Mouse (Mus musculus) kidney, adult 2 months (tissue): ENCODE measurements around the gene Egln1.

ENCODE experiments used
- CTCF ChIP-seq: fragments of 200-500 bp; conservative IDR thresholded peaks from 2 replicates; pipeline ENCODE4 v1.5.1; 2011; ENCODE audit warnings: low read depth, mild to moderate bottlenecking, control low read depth, low read length, moderate library complexity, mixed read lengths; ENCODE audit not compliant: insufficient read depth, insufficient read length
- POLR2A ChIP-seq: fragments of 200-500 bp; IDR thresholded peaks from one replicate; pipeline ENCODE4 v1.6.1; 2011; ENCODE audit warnings: low read depth, low read length, control low read depth

DNA sequence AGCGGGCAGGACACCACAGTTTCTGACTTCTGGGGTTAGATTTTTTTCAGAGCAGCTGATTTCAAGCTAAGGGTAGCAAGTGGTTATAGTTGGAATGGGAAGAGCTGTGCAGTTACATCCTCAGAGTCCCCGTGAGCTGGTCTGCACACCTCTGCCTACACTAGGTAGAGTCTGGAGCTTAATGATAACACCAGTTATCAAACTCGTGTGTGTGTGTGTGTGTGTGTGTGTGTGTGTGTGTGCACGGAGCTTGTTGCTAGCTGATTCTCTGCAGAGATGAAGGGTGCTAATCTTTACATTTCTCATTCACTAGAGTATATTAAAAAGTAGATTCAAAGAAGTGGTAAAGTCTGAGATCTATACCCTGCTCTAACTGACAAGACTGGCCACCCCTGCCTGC is 25.1 kb upstream of the Egln1 start:
- TF ChIP-seq POLR2A (no peak), CTCF (no peak)
